Comparison of ENCODE assay signal across 15 mouse cellular contexts in genomic region chr10:24629086-24629720, GRCm38 (mm10). TPM values are rescaled to one million over a fixed set of nuclear protein-coding genes. Genes with fewer than 3 reads are reported as not detected.
DNase-seq lines count a peak whose midpoint lies in the region; ATAC-seq lines count a peak whose summit lies in the region.
"Had no signal": no experiment of that assay in that cellular context is flagged by ENCODE, and none has a peak within 500 bp of the region (broad histone marks: within the 10 kb centered on the region; RNA-seq: fewer than 3 reads in every experiment).

No protein-coding gene starts in this region.

- H3K4me2 ChIP-seq in heart, embryonic 13.5 days, result peak overlapping the region; percentile 23; the same call in 1 of the 2 replicates
- H3K4me2 ChIP-seq in lung, embryonic 16.5 days (ENCODE audit: low read depth, low read length), result peak overlapping the region; percentile 30
- no peak overlapping the region for H3K4me2 ChIP-seq in liver, embryonic 11.5 days
- H3K4me2 ChIP-seq in stomach, embryonic 14.5 days (replicated peaks; ENCODE audit: low read depth, low read length), result peak overlapping the region; percentile 27
- no peak overlapping the region for H3K4me2 ChIP-seq in forebrain, embryonic 12.5 days
- H3K4me2 ChIP-seq: limb, embryonic 15.5 days; midbrain, embryonic 15.5 days had no signal

- H3K9me3 ChIP-seq in heart, embryonic 13.5 days, result no peaks in the 10 kb centered on the region
- no peaks in the 10 kb centered on the region for H3K9me3 ChIP-seq in lung, embryonic 16.5 days (ENCODE audit: control insufficient read depth, low read length)
- H3K9me3 ChIP-seq in liver, embryonic 11.5 days (ENCODE audit: control insufficient read depth, low read length), result no peaks in the 10 kb centered on the region
- H3K9me3 ChIP-seq in stomach, embryonic 14.5 days (ENCODE audit: control insufficient read depth, low read depth, low read length), result no peaks in the 10 kb centered on the region
- no peaks in the 10 kb centered on the region for H3K9me3 ChIP-seq in forebrain, embryonic 12.5 days
- H3K9me3 ChIP-seq: embryonic facial prominence, embryonic 10.5 days; limb, embryonic 15.5 days; midbrain, embryonic 15.5 days had no signal

- H3K36me3 ChIP-seq in heart, embryonic 13.5 days, result no peaks in the 10 kb centered on the region
- H3K36me3 ChIP-seq in lung, embryonic 16.5 days (ENCODE audit: control insufficient read depth, insufficient read depth, low read length), result no peaks in the 10 kb centered on the region
- H3K36me3 ChIP-seq in liver, embryonic 11.5 days (ENCODE audit: control insufficient read depth, insufficient read depth, low read length), result no peaks in the 10 kb centered on the region
- H3K36me3 ChIP-seq in stomach, embryonic 14.5 days (ENCODE audit: control insufficient read depth, insufficient read depth, low read length), result no peaks in the 10 kb centered on the region
- no peaks in the 10 kb centered on the region for H3K36me3 ChIP-seq in forebrain, embryonic 12.5 days (replicated peaks)
- H3K36me3 ChIP-seq: embryonic facial prominence, embryonic 10.5 days; limb, embryonic 15.5 days; midbrain, embryonic 15.5 days had no signal

- H3K27ac ChIP-seq in heart, embryonic 13.5 days (replicated peaks), result 0 out of 2 replicates have a peak overlapping the region, but pooled peaks have one; percentile 13
- peak overlapping the region; percentile 79 for H3K27ac ChIP-seq in lung, embryonic 16.5 days (ENCODE audit: low read length)
- no peak overlapping the region for H3K27ac ChIP-seq in liver, embryonic 11.5 days (ENCODE audit: low read depth, low read length)
- peak overlapping the region; percentile 85 for H3K27ac ChIP-seq in stomach, embryonic 14.5 days (ENCODE audit: low read length)
- H3K27ac ChIP-seq in forebrain, embryonic 12.5 days, result no peak overlapping the region
- H3K27ac ChIP-seq: embryonic facial prominence, embryonic 10.5 days; hindbrain, postnatal 0 days; limb, embryonic 15.5 days; midbrain, embryonic 15.5 days had no signal

- no peaks in the 10 kb centered on the region for H3K27me3 ChIP-seq in heart, embryonic 13.5 days (replicated peaks)
- no peaks in the 10 kb centered on the region for H3K27me3 ChIP-seq in lung, embryonic 16.5 days (ENCODE audit: control insufficient read depth, insufficient read depth, low read depth, low read length)
- H3K27me3 ChIP-seq in liver, embryonic 11.5 days (replicated peaks; ENCODE audit: control insufficient read depth, insufficient read depth, low read length), result no peaks in the 10 kb centered on the region
- H3K27me3 ChIP-seq in stomach, embryonic 14.5 days (ENCODE audit: control insufficient read depth, insufficient read depth, low read length), result no peaks in the 10 kb centered on the region
- no peaks in the 10 kb centered on the region for H3K27me3 ChIP-seq in forebrain, embryonic 12.5 days
- H3K27me3 ChIP-seq: limb, embryonic 15.5 days; midbrain, embryonic 15.5 days had no signal

- ATAC-seq in heart, embryonic 13.5 days (ENCODE audit: extremely low read depth, insufficient number of reproducible peaks, low FRiP score, low TSS enrichment), result no peak
- peak; percentile 80 for ATAC-seq in lung, embryonic 16.5 days (ENCODE audit: low read depth)
- peak; percentile 64 for ATAC-seq in liver, embryonic 11.5 days (replicated peaks; ENCODE audit: low FRiP score)
- ATAC-seq in stomach, embryonic 14.5 days (ENCODE audit: insufficient number of reproducible peaks, insufficient read depth, low FRiP score, low read depth), result peak; percentile 89
- no peak for ATAC-seq in forebrain, embryonic 12.5 days (ENCODE audit: low FRiP score)
- ATAC-seq: hindbrain, postnatal 0 days; midbrain, embryonic 15.5 days had no signal

- H3K4me3 ChIP-seq in heart, embryonic 13.5 days, result no peak overlapping the region
- H3K4me3 ChIP-seq in lung, embryonic 16.5 days (ENCODE audit: low read length), result no peak overlapping the region; the same call in 1 of the 2 replicates
- H3K4me3 ChIP-seq in liver, embryonic 11.5 days (ENCODE audit: low read depth, low read length), result no peak overlapping the region
- H3K4me3 ChIP-seq in stomach, embryonic 14.5 days (ENCODE audit: low read depth, low read length), result no peak overlapping the region
- H3K4me3 ChIP-seq in forebrain, embryonic 12.5 days (replicated peaks), result no peak overlapping the region
- H3K4me3 ChIP-seq: embryonic facial prominence, embryonic 10.5 days; limb, embryonic 15.5 days; midbrain, embryonic 15.5 days had no signal

- H3K4me1 ChIP-seq in heart, embryonic 13.5 days, result peaks cover 17% of the 10 kb centered on the region
- H3K4me1 ChIP-seq in lung, embryonic 16.5 days (replicated peaks; ENCODE audit: control insufficient read depth, insufficient read depth, low read length), result peaks cover 5% of the 10 kb centered on the region; the same call in 1 of the 2 replicates
- peaks cover 8% of the 10 kb centered on the region for H3K4me1 ChIP-seq in liver, embryonic 11.5 days (replicated peaks; ENCODE audit: control insufficient read depth, insufficient read depth, low read length)
- H3K4me1 ChIP-seq in stomach, embryonic 14.5 days (ENCODE audit: control insufficient read depth, insufficient read depth, low read length), result peaks cover 5% of the 10 kb centered on the region; the same call in 1 of the 2 replicates
- no peaks in the 10 kb centered on the region for H3K4me1 ChIP-seq in forebrain, embryonic 12.5 days
- H3K4me1 ChIP-seq: embryonic facial prominence, embryonic 10.5 days had no signal

- DNase-seq in heart, adult 9 months (ENCODE audit: low spot score in 2 of 2), result no peak
- DNase-seq in lung, postnatal 25 days (ENCODE audit: low spot score), result no peak
- DNase-seq in liver, embryonic 11.5 days (ENCODE audit: low spot score), result no peak
- DNase-seq in ovary, postnatal 36 days (ENCODE audit: low spot score), result no peak
- DNase-seq: adrenal gland, postnatal 10 days; cerebellum, postnatal 10 days; gastrocnemius, postnatal 36 days had no signal

- 35% methylated on average over 9 of the region's 9 CpGs for WGBS in heart, embryonic 13.5 days
- WGBS in lung, embryonic 16.5 days, result 48% methylated on average over 9 of the region's 9 CpGs
- 37% methylated on average over 9 of the region's 9 CpGs for WGBS in liver, embryonic 11.5 days
- WGBS in stomach, embryonic 14.5 days, result 60% methylated on average over 9 of the region's 9 CpGs
- 79% methylated on average over 9 of the region's 9 CpGs for WGBS in forebrain, embryonic 12.5 days

- no peak overlapping the region for H3K9ac ChIP-seq in heart, embryonic 13.5 days
- H3K9ac ChIP-seq in lung, embryonic 16.5 days (ENCODE audit: low read length), result no peak overlapping the region
- H3K9ac ChIP-seq in liver, embryonic 11.5 days (ENCODE audit: low read depth, low read length), result no peak overlapping the region
- H3K9ac ChIP-seq in stomach, embryonic 14.5 days (replicated peaks; ENCODE audit: low read depth, low read length), result no peak overlapping the region
- no peak overlapping the region for H3K9ac ChIP-seq in forebrain, embryonic 12.5 days
- H3K9ac ChIP-seq: limb, embryonic 15.5 days; midbrain, embryonic 15.5 days had no signal

RNA-seq across cellular contexts. Expression of gene Ccn2, which starts 34.0 kb away (rescaled TPM):
- 35.6 and 36.8 TPM in 2 replicates for polyA plus RNA-seq in heart, embryonic 13.5 days (2015; fragmentation: Nextera tagmentation; extraction: Ambion mirVana)
- 12.8 and 15.1 TPM in 2 replicates for polyA plus RNA-seq in lung, embryonic 16.5 days (2015; fragmentation: Nextera tagmentation; extraction: Ambion mirVana)
- polyA plus RNA-seq in liver, embryonic 11.5 days (2014; fragmentation: Nextera tagmentation; extraction: Ambion mirVana), result 1.5 and 2.6 TPM in 2 replicates
- 11.3 and 12.5 TPM in 2 replicates for polyA plus RNA-seq in stomach, embryonic 14.5 days (2014; fragmentation: Nextera tagmentation; extraction: Ambion mirVana)
- polyA plus RNA-seq in forebrain, embryonic 12.5 days (2016; fragmentation: Nextera tagmentation; extraction: Ambion mirVana), result 5.0 and 7.7 TPM in 2 replicates

Comparison
In these comparisons a context has a peak if more than half of its experiments do, and no peak if none do; other contexts are left out.
1. ATAC-seq: peak in lung, embryonic 16.5 days (single experiment), liver, embryonic 11.5 days (single experiment) and stomach, embryonic 14.5 days (single experiment); none in heart, embryonic 13.5 days (single experiment) and forebrain, embryonic 12.5 days (single experiment).
2. H3K27ac ChIP-seq: peak in heart, embryonic 13.5 days (single experiment), lung, embryonic 16.5 days (single experiment) and stomach, embryonic 14.5 days (single experiment); none in liver, embryonic 11.5 days (single experiment) and forebrain, embryonic 12.5 days (single experiment).
3. H3K4me2 ChIP-seq: peak in heart, embryonic 13.5 days (single experiment), lung, embryonic 16.5 days (single experiment) and stomach, embryonic 14.5 days (single experiment); none in liver, embryonic 11.5 days (single experiment) and forebrain, embryonic 12.5 days (single experiment).